Mouse (Mus musculus) urinary bladder, postnatal 25 days (tissue): ENCODE measurements around the gene Rad54l2.

ENCODE experiments used
- DNase-seq: peaks from one replicate; pipeline ENCODE4 v3.0.0; 2022; ENCODE audit warnings: low spot score

Gene Rad54l2

GRCm38 (mm10) chr9:106752135-106752534, 36.9 kb downstream of the Rad54l2 start:
- DNase-seq, result no peak

GRCm38 (mm10) chr9:106739962-106740361, 49.0 kb downstream of the Rad54l2 start:
- DNase-seq, result no peak

DNA sequence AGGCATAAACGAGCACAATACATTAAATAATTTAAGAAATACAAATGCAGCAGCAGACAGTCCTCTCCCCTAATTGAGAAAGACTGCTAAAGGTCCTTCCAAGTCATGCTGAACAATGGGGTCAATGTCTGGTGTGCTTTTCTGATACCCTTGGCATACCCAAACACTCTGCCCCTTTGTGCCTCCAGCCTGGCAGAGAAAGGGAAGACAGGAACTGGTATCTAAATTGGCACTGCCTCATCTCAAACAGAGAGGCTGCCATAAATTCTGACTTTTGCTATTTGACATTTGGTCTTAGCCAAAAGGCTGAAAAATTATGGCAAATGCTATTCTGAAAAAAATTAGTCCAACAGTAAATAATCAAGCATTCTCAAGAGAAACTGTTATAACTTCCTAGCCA, 49.9 kb downstream of the Rad54l2 start:
- DNase-seq, result no peak

DNA sequence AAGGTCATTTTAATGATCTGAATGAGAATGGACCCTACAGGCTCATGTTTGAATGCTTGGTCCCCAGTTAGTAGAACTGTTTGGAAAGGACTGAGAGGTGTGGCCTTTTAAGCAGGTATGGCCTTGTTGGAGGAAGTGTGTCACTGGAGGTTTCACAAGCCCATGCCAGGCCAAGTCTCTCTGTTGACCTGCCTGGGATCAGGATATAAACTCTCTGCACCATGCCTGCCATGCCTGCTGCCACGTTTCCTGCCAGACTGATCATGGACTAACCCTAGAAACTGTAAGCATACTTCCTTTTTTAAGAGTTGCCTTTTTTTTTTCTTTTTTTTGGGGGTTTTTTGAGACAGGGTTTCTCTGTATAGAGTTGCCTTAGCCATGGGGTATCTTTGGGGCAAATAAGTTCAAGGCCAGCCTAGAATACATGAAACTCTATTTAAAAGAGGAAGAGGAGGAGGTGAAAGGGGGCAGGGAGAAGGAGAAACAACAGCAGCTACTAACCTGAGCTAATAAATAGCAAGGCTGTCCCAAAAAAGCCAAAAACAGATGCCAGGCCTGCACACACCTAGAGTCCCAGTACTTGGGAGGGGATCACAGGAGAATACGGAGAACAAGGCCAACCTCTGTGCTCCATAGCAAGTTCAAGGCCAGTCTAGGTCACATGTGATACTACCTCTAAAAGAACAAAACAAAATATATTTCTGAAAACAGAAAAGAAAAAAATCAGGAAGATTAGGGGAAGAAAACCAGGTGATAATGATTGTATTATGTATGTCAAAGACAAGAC, 50.6 kb downstream of the Rad54l2 start:
- no peak for DNase-seq

GRCm38 (mm10) chr9:106733690-106734089, 55.3 kb downstream of the Rad54l2 start:
- DNase-seq, result no peak

- no peak for DNase-seq
Observed at GRCm38 (mm10) chr9:106729416-106729815, 59.6 kb downstream of the Rad54l2 start.

DNA sequence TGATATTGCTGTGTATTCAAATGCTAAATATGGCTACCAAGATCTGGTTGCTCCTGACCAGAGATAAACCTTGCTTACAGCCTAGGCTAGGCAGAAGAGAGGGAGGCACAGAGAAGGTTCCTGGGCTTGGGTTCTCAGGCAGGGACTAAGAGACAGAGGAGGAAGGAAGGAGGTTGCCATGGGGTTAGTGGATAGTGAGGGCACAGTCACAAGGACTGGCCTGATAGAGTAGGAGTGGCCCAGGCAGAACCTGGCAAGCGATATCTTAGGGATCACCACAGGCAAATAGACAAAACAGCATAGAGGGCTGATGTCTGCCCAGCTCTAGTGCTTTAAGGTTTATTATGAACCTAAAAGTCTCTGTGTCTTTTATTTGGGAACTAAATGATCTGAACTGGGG, 62.1 kb downstream of the Rad54l2 start:
- DNase-seq, result no peak

DNA sequence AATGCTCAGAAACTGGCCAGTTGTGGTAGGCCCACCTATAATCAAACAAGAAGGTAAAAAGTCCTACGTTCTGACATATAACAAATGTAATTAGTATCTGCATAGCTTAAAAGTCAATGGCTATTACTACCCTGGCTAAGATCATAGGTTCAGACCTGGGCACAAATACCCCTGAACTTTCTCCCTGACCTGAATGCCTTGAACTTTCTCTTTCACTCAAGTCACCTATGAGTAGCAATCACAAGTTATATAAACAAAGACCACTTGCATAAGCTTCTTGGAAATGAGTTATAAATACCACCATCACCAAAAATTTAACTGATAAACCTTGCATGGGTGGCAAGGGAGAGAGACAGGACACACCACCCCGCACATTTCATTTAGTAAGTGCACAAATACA, 63.6 kb downstream of the Rad54l2 start:
- DNase-seq, result no peak

GRCm38 (mm10) chr9:106724864-106725263, 64.1 kb downstream of the Rad54l2 start:
- no peak for DNase-seq

DNA sequence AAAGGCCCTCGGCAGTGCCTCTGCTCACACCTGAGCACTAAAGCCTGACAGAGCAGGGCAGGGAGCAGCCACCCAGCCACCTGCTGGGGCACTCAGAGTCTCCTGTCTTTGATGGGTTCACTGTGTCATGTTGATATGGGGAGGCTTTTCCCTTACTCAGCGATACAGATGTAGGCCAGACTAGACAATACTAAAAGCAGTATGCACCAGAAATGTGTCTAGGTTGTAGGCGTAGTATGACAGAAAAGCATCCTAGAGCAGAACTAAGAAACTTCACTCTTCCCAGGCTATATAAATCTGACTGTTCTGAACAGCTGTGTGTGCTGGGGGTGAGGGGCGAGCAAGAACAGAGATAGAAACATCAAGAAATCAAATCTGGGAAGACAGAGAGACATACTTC, 72.3 kb downstream of the Rad54l2 start:
- DNase-seq, result no peak

- no peak for DNase-seq
Observed at GRCm38 (mm10) chr9:106716232-106716631, 72.8 kb downstream of the Rad54l2 start.

- no peak for DNase-seq
Observed at GRCm38 (mm10) chr9:106712470-106712869, 76.5 kb downstream of the Rad54l2 start.

- DNase-seq, result no peak
Observed at GRCm38 (mm10) chr9:106692973-106693481, 96.0 kb downstream of the Rad54l2 start.

- no peak for DNase-seq
Observed at GRCm38 (mm10) chr9:106688834-106689233, 100.2 kb downstream of the Rad54l2 start.

DNA sequence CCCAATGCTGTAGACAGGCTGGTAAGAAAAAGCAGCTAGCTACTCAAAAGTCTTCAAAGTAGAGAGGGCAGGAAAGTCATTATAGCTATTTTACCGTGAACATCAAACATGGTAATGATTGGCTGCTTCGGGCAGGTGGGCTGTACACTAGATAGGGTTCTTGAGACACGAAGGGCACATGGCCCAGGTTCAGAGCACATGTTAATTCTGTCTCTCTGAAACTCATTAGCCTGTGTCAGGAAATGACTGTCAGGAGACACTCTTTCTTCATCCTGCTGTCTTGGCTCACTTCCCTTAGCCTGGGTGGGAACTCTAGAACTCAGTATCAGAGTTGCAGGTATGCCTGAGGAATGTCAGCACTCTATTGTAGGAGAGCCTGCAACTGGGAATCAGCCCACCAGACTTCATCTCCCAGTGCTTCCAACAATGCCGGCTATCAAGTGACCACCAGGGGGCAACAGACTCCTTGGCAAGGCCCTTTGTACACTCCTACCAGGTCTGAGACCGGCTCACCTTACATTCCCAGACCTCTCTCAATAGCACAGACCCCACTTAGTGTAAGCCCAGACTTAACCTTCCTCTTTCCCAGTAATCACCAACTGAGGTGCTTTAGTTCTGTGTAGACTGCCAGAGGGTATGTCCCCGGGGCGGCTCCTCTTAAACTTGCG, 101.9 kb downstream of the Rad54l2 start:
- peak; percentile 63 for DNase-seq

DNA sequence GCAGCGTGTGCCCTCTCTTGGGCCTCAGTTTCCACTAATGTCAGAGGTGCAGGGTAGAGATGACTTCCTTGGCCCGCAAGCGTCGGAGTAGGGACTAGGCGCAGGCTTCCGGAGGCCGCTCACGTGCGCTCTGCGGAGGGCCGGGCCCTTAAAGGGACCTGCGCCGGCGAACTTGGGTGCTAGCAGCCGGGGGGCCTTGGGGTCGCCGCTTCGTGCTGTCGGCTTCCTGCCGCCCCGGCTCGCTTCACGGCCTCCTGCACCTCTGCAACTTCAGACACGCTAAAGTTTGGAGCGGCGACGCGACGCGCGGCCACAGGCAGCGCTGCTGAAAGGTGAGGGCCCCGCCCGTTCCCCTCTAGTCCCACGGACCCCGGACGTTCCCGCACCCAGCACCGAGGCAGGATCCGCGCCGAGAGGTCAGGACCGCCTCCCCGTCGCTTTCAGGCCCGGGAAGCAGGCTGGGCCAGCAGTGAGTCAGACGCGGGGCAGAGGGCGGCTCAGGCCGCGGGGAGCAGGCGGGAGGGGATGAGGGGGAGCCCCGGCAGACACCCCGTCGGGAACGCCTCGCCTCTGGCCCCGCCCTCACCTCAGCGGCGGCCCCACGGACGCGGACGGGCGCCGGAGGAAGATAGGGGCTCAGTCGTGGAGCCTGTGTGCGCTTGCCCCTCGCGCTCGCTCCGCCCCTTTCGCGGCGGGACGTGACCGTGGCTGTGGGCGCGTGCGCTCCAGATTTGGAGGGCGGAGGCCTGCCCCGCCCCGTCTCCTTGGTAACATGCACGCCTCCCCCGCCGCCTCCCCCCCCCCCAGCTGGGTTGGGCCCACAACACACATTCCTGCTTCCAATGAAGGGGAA, 103.5 kb downstream of the Rad54l2 start, which contains the start of gene Tex264:
TSS of gene Tex264 (minus strand) at position 679 of the 853 bp plus-strand sequence.
- peak; percentile 84 for DNase-seq

- DNase-seq, result no peak
Observed at GRCm38 (mm10) chr9:106684918-106685248, 104.1 kb downstream of the Rad54l2 start.

DNA sequence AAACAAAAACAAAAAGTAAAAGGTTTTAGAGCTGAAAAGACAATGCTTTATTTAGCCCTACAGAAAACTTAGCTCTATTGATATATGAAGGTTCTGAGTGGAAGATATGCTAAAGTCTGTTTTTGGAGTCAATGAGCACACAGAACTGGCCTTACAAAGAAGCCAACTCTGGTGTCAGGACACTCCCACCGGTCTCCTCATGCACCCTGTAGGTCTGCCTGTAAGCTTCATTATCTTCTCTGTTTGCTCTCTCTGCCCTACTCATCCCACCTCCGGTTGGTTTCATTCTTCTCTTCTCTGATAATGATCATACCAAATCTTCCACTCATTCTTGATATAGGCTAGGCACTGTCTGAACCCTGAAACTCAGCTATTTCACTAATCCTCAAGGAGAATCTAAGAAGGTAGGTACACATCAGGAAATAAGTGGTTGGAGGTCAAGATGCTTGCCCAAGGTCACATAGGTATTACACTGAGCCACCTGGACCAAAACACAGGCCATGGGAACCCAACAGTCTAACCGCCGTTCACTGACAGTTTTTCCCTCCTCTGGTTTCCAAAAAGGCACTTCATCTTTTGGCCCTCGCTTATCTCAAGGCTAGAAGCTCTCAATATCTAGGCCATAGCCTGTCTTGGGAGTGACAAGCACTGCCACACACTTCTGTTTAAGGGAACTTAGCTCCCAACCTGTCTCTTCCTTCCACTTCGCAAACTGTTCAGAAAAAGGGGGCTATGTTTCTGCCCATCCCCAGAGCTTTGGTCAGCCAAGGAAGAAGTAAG, 104.7 kb downstream of the Rad54l2 start:
- DNase-seq, result no peak

DNA sequence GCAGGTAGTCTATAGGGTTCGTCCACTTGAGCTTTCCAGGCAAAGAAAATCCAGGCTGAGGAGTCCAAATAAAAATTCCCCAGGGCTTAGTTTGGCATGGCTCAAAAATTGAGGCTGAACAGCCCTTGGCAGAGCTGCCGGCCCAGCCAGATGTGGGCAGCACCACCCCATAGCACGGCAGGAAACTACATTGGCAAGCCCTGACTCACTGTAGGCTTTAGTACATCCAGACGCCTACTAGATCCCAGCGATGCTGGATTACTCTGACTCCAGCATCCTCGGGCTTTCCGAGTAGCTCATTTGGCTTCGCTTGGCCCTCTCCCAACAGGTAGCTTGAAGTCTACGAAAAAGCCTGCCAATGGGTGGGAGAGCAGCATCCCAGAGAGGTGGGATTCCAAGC, 108.0 kb downstream of the Rad54l2 start:
- DNase-seq, result no peak

DNA sequence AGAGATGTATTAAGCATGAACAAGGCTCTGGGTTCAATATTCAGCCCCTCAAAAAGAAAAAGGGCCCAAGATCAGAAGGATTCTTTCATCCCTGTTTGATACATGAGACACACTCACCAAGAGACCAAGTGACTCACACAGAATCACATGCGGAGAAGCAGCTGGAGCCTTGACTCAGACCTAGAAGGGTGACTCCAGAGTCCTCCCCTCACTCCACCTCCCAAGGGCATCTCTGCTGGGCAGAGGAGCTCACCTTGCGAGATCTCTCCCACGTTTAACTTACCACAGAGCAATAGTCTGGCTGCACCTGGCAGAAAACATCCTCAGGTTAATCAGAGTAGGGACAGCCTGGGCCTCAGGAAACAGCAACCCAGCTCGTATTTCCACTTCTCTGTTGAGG, 110.8 kb downstream of the Rad54l2 start:
- DNase-seq, result no peak

DNA sequence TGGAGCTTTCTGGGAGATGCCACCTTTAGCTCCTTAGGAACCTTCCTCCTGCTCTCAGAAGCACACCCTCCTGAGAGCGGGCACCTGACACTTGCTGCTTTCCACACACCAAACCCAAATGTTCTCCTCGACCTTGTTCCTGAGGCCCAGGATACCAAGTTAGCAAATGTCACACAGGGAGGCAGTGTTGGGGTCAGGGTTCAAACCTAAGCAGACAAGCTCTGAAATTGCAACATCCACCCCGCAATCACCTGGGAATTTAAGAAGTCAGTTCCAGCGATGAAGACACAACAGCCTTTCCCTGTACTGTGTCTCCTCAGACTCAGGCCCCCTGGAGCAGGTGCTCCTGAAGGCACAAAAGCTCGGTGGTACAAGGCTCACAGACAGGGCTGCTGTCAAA, 111.3 kb downstream of the Rad54l2 start:
- no peak for DNase-seq

- no peak for DNase-seq
Observed at GRCm38 (mm10) chr9:106676571-106676970, 112.4 kb downstream of the Rad54l2 start.
